In the genomic region with DNA sequence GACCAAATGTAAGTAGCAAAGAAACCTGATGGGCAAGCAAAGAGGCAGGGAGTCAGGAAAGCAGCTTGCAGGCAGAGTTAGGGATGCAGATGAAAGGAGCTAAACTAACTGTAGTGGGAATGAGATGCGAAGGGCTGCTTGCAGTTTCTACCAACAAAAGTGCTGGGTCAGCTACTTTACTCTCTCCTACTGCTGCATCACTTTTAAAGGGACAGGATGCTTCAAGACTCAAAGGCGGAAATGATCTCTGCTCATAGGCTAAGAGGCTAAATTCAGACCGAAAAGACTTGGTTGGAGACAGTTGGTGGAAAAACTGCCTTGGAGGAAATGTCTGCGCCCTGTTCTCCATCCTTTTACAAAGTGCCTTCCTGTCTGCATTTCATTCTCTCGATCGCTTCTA, we compare ENCODE assay signal across 8 mouse cellular contexts. TPM values are rescaled to one million over a fixed set of nuclear protein-coding genes. Genes with fewer than 3 reads are reported as not detected.
DNase-seq lines count a peak whose midpoint lies in the region; ATAC-seq and TF ChIP-seq lines count a peak whose summit lies in the region.

No protein-coding gene starts in this region.

- H3K4me3 ChIP-seq in cerebellum, adult 2 months (replicated peaks; ENCODE audit: insufficient read depth, low read depth, low read length), result peak overlapping the region; percentile 82
- H3K4me3 ChIP-seq in CH12.LX (replicated peaks in 1 of 3; ENCODE audit: low read depth in 2 of 3, low read length in 2 of 3, poor library complexity in 1 of 3), result no peak overlapping the region
- H3K4me3 ChIP-seq in heart, embryonic 15.5 days, result peak overlapping the region; percentile 82
- H3K4me3 ChIP-seq in liver, embryonic 15.5 days (replicated peaks), result no peak overlapping the region

- no peaks in the 10 kb centered on the region; the same call in 1 of the 2 replicates for H3K4me1 ChIP-seq in cerebellum, adult 2 months (ENCODE audit: control insufficient read depth, insufficient read depth, low read length)
- H3K4me1 ChIP-seq in CH12.LX (ENCODE audit: control insufficient read depth in 1 of 2, insufficient read depth in 2 of 2), result peaks cover 0 to 33% of the 10 kb centered on the region in 2 experiments; a peak in 2 of 4 replicates
- peaks cover 37% of the 10 kb centered on the region for H3K4me1 ChIP-seq in heart, embryonic 15.5 days (replicated peaks)
- peaks cover 9% of the 10 kb centered on the region for H3K4me1 ChIP-seq in liver, embryonic 15.5 days (replicated peaks)

- H3K27me3 ChIP-seq in cerebellum, adult 2 months (ENCODE audit: control insufficient read depth, insufficient read depth, low read length), result no peaks in the 10 kb centered on the region
- peaks cover 47% of the 10 kb centered on the region for H3K27me3 ChIP-seq in CH12.LX (replicated peaks)
- peaks cover 29% of the 10 kb centered on the region for H3K27me3 ChIP-seq in heart, embryonic 15.5 days
- peaks cover 68% of the 10 kb centered on the region for H3K27me3 ChIP-seq in liver, embryonic 15.5 days

- TF ChIP-seq POLR2A in cerebellum, adult 2 months (IDR thresholded peaks at IDR 0.05; ENCODE audit: borderline replicate concordance, insufficient read depth, low read length), result no peak
- no peak for TF ChIP-seq POLR2A in CH12.LX (IDR thresholded peaks at IDR 0.05; ENCODE audit: low read depth, low read length)

- H3K9me3 ChIP-seq in CH12.LX (replicated peaks; ENCODE audit: low read length), result peaks cover 2% of the 10 kb centered on the region
- no peaks in the 10 kb centered on the region for H3K9me3 ChIP-seq in heart, embryonic 15.5 days (replicated peaks)
- no peaks in the 10 kb centered on the region for H3K9me3 ChIP-seq in liver, embryonic 15.5 days (replicated peaks)

- H3K79me2 ChIP-seq in CH12.LX (replicated peaks; ENCODE audit: control insufficient read depth, extremely low read depth, insufficient read depth, poor library complexity, severe bottlenecking), result no peaks in the 10 kb centered on the region

- no peak for TF ChIP-seq CTCF in cerebellum, adult 2 months (IDR thresholded peaks at IDR 0.05; ENCODE audit: borderline replicate concordance, insufficient read depth, low read depth, low read length)
- no peak for TF ChIP-seq CTCF in CH12.LX (conservative IDR thresholded peaks at IDR 0.05 in 1 of 2, IDR thresholded peaks at IDR 0.05 in 1 of 2; ENCODE audit: low read depth in 2 of 2, low read length in 2 of 2)

- in situ Hi-C loops in CH12.LX (cut with MboI; ENCODE audit: low pct_ligation_motif_present, low pct_unique_long_range_greater_than_20kb, low sequenced_read_pairs), result no loop called here

- peak overlapping the region; percentile 99; the same call in 1 of the 2 replicates for H3K4me2 ChIP-seq in CH12.LX (ENCODE audit: insufficient read depth, low read depth, poor library complexity, severe bottlenecking)
- H3K4me2 ChIP-seq in heart, embryonic 15.5 days, result peak overlapping the region; percentile 98
- H3K4me2 ChIP-seq in liver, embryonic 15.5 days, result peak overlapping the region; percentile 75

- no peak overlapping the region for H3K27ac ChIP-seq in cerebellum, adult 2 months (ENCODE audit: insufficient read depth, low read length)
- no peak overlapping the region for H3K27ac ChIP-seq in CH12.LX (ENCODE audit: insufficient read depth, low read depth)
- H3K27ac ChIP-seq in heart, embryonic 15.5 days, result no peak overlapping the region
- H3K27ac ChIP-seq in liver, embryonic 15.5 days (replicated peaks), result no peak overlapping the region

- no peaks in the 10 kb centered on the region for H3K36me3 ChIP-seq in CH12.LX (replicated peaks in 1 of 2; ENCODE audit: control insufficient read depth in 1 of 2, insufficient read depth in 1 of 2, low read length in 1 of 2)
- no peaks in the 10 kb centered on the region for H3K36me3 ChIP-seq in heart, embryonic 15.5 days
- H3K36me3 ChIP-seq in liver, embryonic 15.5 days (replicated peaks), result no peaks in the 10 kb centered on the region

- H3K9ac ChIP-seq in CH12.LX (ENCODE audit: insufficient read depth, low read depth), result no peak overlapping the region
- H3K9ac ChIP-seq in heart, embryonic 15.5 days, result no peak overlapping the region
- no peak overlapping the region for H3K9ac ChIP-seq in liver, embryonic 15.5 days

- TF ChIP-seq RAD21 in CH12.LX (IDR thresholded peaks at IDR 0.05; ENCODE audit: low read depth, low read length), result no peak

- dilution Hi-C loops in CH12.LX (cut with MboI; ENCODE audit: extremely low pct_ligation_motif_present, extremely low pct_unique_long_range_greater_than_20kb, low sequenced_read_pairs), result no loop called here

- no peak for TF ChIP-seq EP300 in CH12.LX (IDR thresholded peaks at IDR 0.05; ENCODE audit: low read length)

- DNase-seq in cerebellum, adult 2 months, result peak in 1 of 2 experiments; percentile 21
- no peak for DNase-seq in cerebellum, postnatal 25 days
- DNase-seq in CH12.LX (ENCODE audit: extremely low read depth), result no peak
- DNase-seq in T-cell, adult 2 months (ENCODE audit: low spot score), result no peak
- DNase-seq in natural killer cell, adult 2 months (ENCODE audit: low spot score in 2 of 2), result no peak
- no peak for DNase-seq in spleen, postnatal 14 days (ENCODE audit: low spot score in 2 of 2)

- no peak for ATAC-seq in heart, embryonic 15.5 days (replicated peaks; ENCODE audit: insufficient number of reproducible peaks, insufficient read depth, low FRiP score, low read depth)
- no peak for ATAC-seq in liver, embryonic 15.5 days (ENCODE audit: insufficient read depth)

- under 1% methylated on average over 6 of the region's 6 CpGs for WGBS in cerebellum, adult 2 months
- WGBS in heart, embryonic 15.5 days, result 2% methylated on average over 6 of the region's 6 CpGs
- WGBS in liver, embryonic 15.5 days (ENCODE audit: insufficient replicate concordance), result under 1% methylated on average over 6 of the region's 6 CpGs

TF ChIP-seq in CH12.LX, 34 proteins besides CTCF, POLR2A, EP300 and RAD21:
- TF ChIP-seq ZKSCAN1 (IDR thresholded peaks at IDR 0.05; ENCODE audit: borderline replicate concordance, low read depth, low read length), result no peak
- TF ChIP-seq ELF1 (IDR thresholded peaks at IDR 0.05; ENCODE audit: low read depth, low read length), result peak; percentile 36; the same call in 1 of the 2 replicates
- TF ChIP-seq MAFK (IDR thresholded peaks at IDR 0.05; ENCODE audit: insufficient replicate concordance, low read length), result peak; percentile 99

RNA-seq across cellular contexts. Expression of a gene that starts 0.4 kb away (rescaled TPM):
- polyA plus RNA-seq in cerebellum, adult 2 months (2012; rRNA removed), result 41.3 and 42.1 TPM in 2 replicates
- total RNA-seq in CH12.LX (2012; rRNA removed), result 0.13 TPM in 1 of 2 replicates, not detected in the other
- total RNA-seq in CH12.LX (2014; rRNA removed), result not detected in 2 replicates
- 0.09 TPM in 1 of 2 replicates, not detected in the other for polyA plus RNA-seq in CH12.LX (2012; ENCODE audit: insufficient read length, low read depth)
- polyA plus RNA-seq in heart, embryonic 15.5 days (2015; fragmentation: Nextera tagmentation; extraction: Ambion mirVana), result 6.6 and 7.2 TPM in 2 replicates
- 0.13 and 0.30 TPM in 2 replicates for polyA plus RNA-seq in liver, embryonic 15.5 days (2015; fragmentation: Nextera tagmentation; extraction: Ambion mirVana)

Comparison
In these comparisons a context has a peak if more than half of its experiments do, and no peak if none do; other contexts are left out.
1. H3K4me3 ChIP-seq: peak in cerebellum, adult 2 months (single experiment) and heart, embryonic 15.5 days (single experiment); none in CH12.LX (0 of 3) and liver, embryonic 15.5 days (single experiment).
2. Peak in every context shown above with its lines, with median percentiles within 50 percentile points of each other: H3K4me2 ChIP-seq.